Mouse (Mus musculus): ENCODE measurements around the gene Gm42674. TPM values are rescaled to one million over a fixed set of nuclear protein-coding genes. Genes with fewer than 3 reads are reported as not detected.
A peak's percentile ranks its signal among the peaks of the same experiment; 100 is the strongest.

Gm42674 gene
- polyA plus RNA-seq, 1 experiment from 2014 or later, result not detected

GRCm38 (mm10) chr3:90612728-90613291 is 11.1 kb downstream of the Gm42674 start, which contains the start of gene S100a6:
Gene S100a6 (plus strand): TSS chr3:90612882.
- DNase-seq (ENCODE audit: low spot score) (peak; percentile 50), ATAC-seq (ENCODE audit: low FRiP score) (peak; percentile 56)
- H3K27ac ChIP-seq, result no peak within 1 kb of the TSS
- H3K4me2 ChIP-seq (replicated peaks), result peak within 1 kb of the TSS; percentile 62
- WGBS, result 1% methylated on average over 23 of the region's 23 CpGs
- no peak within 1 kb of the TSS for H3K9ac ChIP-seq
- no peaks in the 10 kb centered on the region for H3K9me3 ChIP-seq (ENCODE audit: control insufficient read depth, low read length)
- H3K4me1 ChIP-seq (replicated peaks; ENCODE audit: control insufficient read depth, insufficient read depth, low read length), result no peaks in the 10 kb centered on the region
- H3K27me3 ChIP-seq (ENCODE audit: control insufficient read depth, insufficient read depth, low read length), result 0 out of 2 replicates have a peak, but pooled peaks cover 4% of the 10 kb centered on the region
- H3K4me3 ChIP-seq (replicated peaks; ENCODE audit: low read length), result peak within 1 kb of the TSS; percentile 23
- no peaks in the 10 kb centered on the region for H3K36me3 ChIP-seq (replicated peaks; ENCODE audit: control insufficient read depth, insufficient read depth)

DNA sequence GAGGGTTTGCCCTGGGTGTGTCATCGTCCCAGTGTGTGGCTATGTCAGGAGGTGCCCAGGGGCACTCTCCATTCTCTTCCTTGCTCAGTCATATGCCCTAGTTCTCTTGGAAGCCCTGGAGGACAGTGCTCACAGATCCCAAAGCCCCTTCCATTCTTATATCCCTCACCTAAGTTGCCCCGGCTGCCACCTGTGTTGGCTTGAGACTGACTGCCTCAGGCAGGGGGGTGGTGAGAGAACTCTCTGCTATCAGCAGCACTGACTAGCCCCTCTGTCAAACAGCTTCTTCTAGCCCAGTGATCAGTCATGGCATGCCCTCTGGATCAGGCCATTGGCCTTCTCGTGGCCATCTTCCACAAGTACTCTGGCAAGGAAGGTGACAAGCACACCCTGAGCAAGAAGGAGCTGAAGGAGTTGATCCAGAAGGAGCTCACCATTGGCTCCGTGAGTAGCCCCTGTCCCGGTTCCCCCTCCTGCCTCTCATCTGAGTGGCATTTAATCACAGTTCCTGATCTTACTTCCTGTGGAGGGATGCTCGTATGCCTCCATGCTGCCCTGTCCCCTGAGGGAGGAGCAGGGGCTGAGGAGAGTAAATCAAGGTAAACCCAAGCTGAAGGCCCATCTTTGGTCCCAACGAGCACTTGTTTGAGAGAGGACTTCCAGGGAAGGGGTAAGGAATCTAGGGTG is 11.9 kb downstream of the Gm42674 start:
- no peak overlapping the region for H3K9ac ChIP-seq
- no peak for ATAC-seq (ENCODE audit: low FRiP score)
- no peak overlapping the region for H3K4me3 ChIP-seq (replicated peaks; ENCODE audit: low read length)
- H3K27me3 ChIP-seq (ENCODE audit: control insufficient read depth, insufficient read depth, low read length), result 0 out of 2 replicates have a peak, but pooled peaks cover 4% of the 10 kb centered on the region
- H3K27ac ChIP-seq, result no peak overlapping the region
- WGBS, result 74% methylated on average over 7 of the region's 7 CpGs
- DNase-seq (ENCODE audit: low spot score), result no peak
- H3K4me2 ChIP-seq (replicated peaks), result peak overlapping the region; percentile 62
- H3K4me1 ChIP-seq (replicated peaks; ENCODE audit: control insufficient read depth, insufficient read depth, low read length), result no peaks in the 10 kb centered on the region
- no peaks in the 10 kb centered on the region for H3K9me3 ChIP-seq (ENCODE audit: control insufficient read depth, low read length)
- no peaks in the 10 kb centered on the region for H3K36me3 ChIP-seq (replicated peaks; ENCODE audit: control insufficient read depth, insufficient read depth)

DNA sequence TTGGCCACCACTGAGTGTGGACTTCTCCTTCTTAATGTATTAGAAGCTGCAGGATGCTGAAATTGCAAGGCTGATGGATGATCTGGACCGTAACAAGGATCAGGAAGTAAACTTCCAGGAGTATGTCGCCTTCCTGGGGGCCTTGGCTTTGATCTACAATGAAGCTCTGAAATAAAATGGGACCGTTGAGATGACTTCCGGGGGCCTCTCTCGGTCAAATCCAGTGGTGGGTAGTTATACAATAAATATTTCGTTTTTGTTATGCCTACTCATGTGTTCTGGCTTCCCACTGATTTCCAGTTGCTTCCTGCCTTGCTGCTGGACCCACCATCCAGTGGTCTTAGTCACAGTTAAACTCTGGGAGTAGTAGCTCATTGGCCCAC is 12.4 kb downstream of the Gm42674 start:
- H3K9ac ChIP-seq, result no peak overlapping the region
- ATAC-seq (ENCODE audit: low FRiP score), result no peak
- H3K4me2 ChIP-seq (replicated peaks), result no peak overlapping the region
- 0 out of 2 replicates have a peak, but pooled peaks cover 4% of the 10 kb centered on the region for H3K27me3 ChIP-seq (ENCODE audit: control insufficient read depth, insufficient read depth, low read length)
- H3K9me3 ChIP-seq (ENCODE audit: control insufficient read depth, low read length), result no peaks in the 10 kb centered on the region
- no peak overlapping the region for H3K4me3 ChIP-seq (replicated peaks; ENCODE audit: low read length)
- H3K36me3 ChIP-seq (replicated peaks; ENCODE audit: control insufficient read depth, insufficient read depth), result no peaks in the 10 kb centered on the region
- no peaks in the 10 kb centered on the region for H3K4me1 ChIP-seq (replicated peaks; ENCODE audit: control insufficient read depth, insufficient read depth, low read length)
- 87% methylated on average over 6 of the region's 6 CpGs for WGBS
- no peak for DNase-seq (ENCODE audit: low spot score)
- H3K27ac ChIP-seq, result no peak overlapping the region

- no peak for ATAC-seq (ENCODE audit: low FRiP score)
- Histone ChIP-seq H3K27me3 (ENCODE audit: control insufficient read depth, insufficient read depth, low read length) (0 out of 2 replicates have a peak, but pooled peaks cover 4% of the 10 kb centered on the region), H3K27ac (no peak overlapping the region), H3K9ac (no peak overlapping the region), H3K4me3 (replicated peaks; ENCODE audit: low read length) (no peak overlapping the region), H3K4me2 (replicated peaks) (no peak overlapping the region), H3K36me3 (replicated peaks; ENCODE audit: control insufficient read depth, insufficient read depth) (no peaks in the 10 kb centered on the region), H3K4me1 (replicated peaks; ENCODE audit: control insufficient read depth, insufficient read depth, low read length) (no peaks in the 10 kb centered on the region), H3K9me3 (ENCODE audit: control insufficient read depth, low read length) (no peaks in the 10 kb centered on the region)
- DNase-seq (ENCODE audit: low spot score), result no peak
- 84% methylated on average over 11 of the region's 11 CpGs for WGBS
Observed at GRCm38 (mm10) chr3:90614611-90615251, 13.0 kb downstream of the Gm42674 start.

GRCm38 (mm10) chr3:90615415-90615814 is 13.7 kb downstream of the Gm42674 start:
- Histone ChIP-seq H3K4me1 (replicated peaks; ENCODE audit: control insufficient read depth, insufficient read depth, low read length) (no peaks in the 10 kb centered on the region), H3K9ac (no peak overlapping the region), H3K36me3 (replicated peaks; ENCODE audit: control insufficient read depth, insufficient read depth) (no peaks in the 10 kb centered on the region), H3K4me3 (replicated peaks; ENCODE audit: low read length) (no peak overlapping the region), H3K27me3 (ENCODE audit: control insufficient read depth, insufficient read depth, low read length) (0 out of 2 replicates have a peak, but pooled peaks cover 4% of the 10 kb centered on the region), H3K27ac (no peak overlapping the region), H3K9me3 (ENCODE audit: control insufficient read depth, low read length) (no peaks in the 10 kb centered on the region), H3K4me2 (replicated peaks) (no peak overlapping the region)
- DNase-seq (ENCODE audit: low spot score) (peak; percentile 57), ATAC-seq (ENCODE audit: low FRiP score) (peak; percentile 64; the same call in 1 of the 2 replicates)
- 15% methylated on average over 7 of the region's 7 CpGs for WGBS

GRCm38 (mm10) chr3:90615911-90616310 is 14.2 kb downstream of the Gm42674 start:
- Histone ChIP-seq H3K27ac (no peak overlapping the region), H3K36me3 (replicated peaks; ENCODE audit: control insufficient read depth, insufficient read depth) (no peaks in the 10 kb centered on the region), H3K4me1 (replicated peaks; ENCODE audit: control insufficient read depth, insufficient read depth, low read length) (no peaks in the 10 kb centered on the region), H3K9ac (no peak overlapping the region), H3K9me3 (ENCODE audit: control insufficient read depth, low read length) (no peaks in the 10 kb centered on the region), H3K4me3 (replicated peaks; ENCODE audit: low read length) (no peak overlapping the region), H3K4me2 (replicated peaks) (no peak overlapping the region), H3K27me3 (ENCODE audit: control insufficient read depth, insufficient read depth, low read length) (0 out of 2 replicates have a peak, but pooled peaks cover 4% of the 10 kb centered on the region)
- DNase-seq (ENCODE audit: low spot score), result no peak
- 84% methylated on average over 1 of the region's 1 CpGs for WGBS
- ATAC-seq (ENCODE audit: low FRiP score), result no peak

- no peak for DNase-seq (ENCODE audit: low spot score)
- no peak overlapping the region for H3K27ac ChIP-seq
- H3K9ac ChIP-seq, result no peak overlapping the region
- H3K27me3 ChIP-seq (ENCODE audit: control insufficient read depth, insufficient read depth, low read length), result 0 out of 2 replicates have a peak, but pooled peaks cover 4% of the 10 kb centered on the region
- no peak overlapping the region for H3K4me2 ChIP-seq (replicated peaks)
- H3K36me3 ChIP-seq (replicated peaks; ENCODE audit: control insufficient read depth, insufficient read depth), result no peaks in the 10 kb centered on the region
- H3K9me3 ChIP-seq (ENCODE audit: control insufficient read depth, low read length), result no peaks in the 10 kb centered on the region
- H3K4me3 ChIP-seq (replicated peaks; ENCODE audit: low read length), result no peak overlapping the region
- ATAC-seq (ENCODE audit: low FRiP score), result no peak
- WGBS, result 13% methylated on average over 1 of the region's 1 CpGs
- no peaks in the 10 kb centered on the region for H3K4me1 ChIP-seq (replicated peaks; ENCODE audit: control insufficient read depth, insufficient read depth, low read length)
Observed at GRCm38 (mm10) chr3:90617586-90617985, 15.9 kb downstream of the Gm42674 start.

- no peak overlapping the region for H3K9ac ChIP-seq
- H3K27ac ChIP-seq, result no peak overlapping the region
- DNase-seq (ENCODE audit: low spot score) (no peak), ATAC-seq (ENCODE audit: low FRiP score) (no peak)
- H3K4me2 ChIP-seq (replicated peaks), result no peak overlapping the region
- H3K27me3 ChIP-seq (ENCODE audit: control insufficient read depth, insufficient read depth, low read length), result no peaks in the 10 kb centered on the region
- H3K4me3 ChIP-seq (replicated peaks; ENCODE audit: low read length), result no peak overlapping the region
- no peaks in the 10 kb centered on the region for H3K36me3 ChIP-seq (replicated peaks; ENCODE audit: control insufficient read depth, insufficient read depth)
- H3K4me1 ChIP-seq (replicated peaks; ENCODE audit: control insufficient read depth, insufficient read depth, low read length), result peaks cover 15% of the 10 kb centered on the region
- H3K9me3 ChIP-seq (ENCODE audit: control insufficient read depth, low read length), result no peaks in the 10 kb centered on the region
- WGBS, result 59% methylated on average over 7 of the region's 7 CpGs
Observed at GRCm38 (mm10) chr3:90621552-90621951, 19.8 kb downstream of the Gm42674 start.

GRCm38 (mm10) chr3:90623435-90624071 is 21.8 kb downstream of the Gm42674 start:
- H3K4me3 ChIP-seq (replicated peaks; ENCODE audit: low read length), result no peak overlapping the region
- H3K4me2 ChIP-seq (replicated peaks), result no peak overlapping the region
- H3K9me3 ChIP-seq (ENCODE audit: control insufficient read depth, low read length), result no peaks in the 10 kb centered on the region
- peak overlapping the region; percentile 72 for H3K27ac ChIP-seq
- 2% methylated on average over 2 of the region's 2 CpGs for WGBS
- DNase-seq (ENCODE audit: low spot score) (peak; percentile 77), ATAC-seq (ENCODE audit: low FRiP score) (peak; percentile 65; the same call in 1 of the 2 replicates)
- H3K4me1 ChIP-seq (replicated peaks; ENCODE audit: control insufficient read depth, insufficient read depth, low read length), result peaks cover 15% of the 10 kb centered on the region
- H3K27me3 ChIP-seq (ENCODE audit: control insufficient read depth, insufficient read depth, low read length), result no peaks in the 10 kb centered on the region
- no peaks in the 10 kb centered on the region for H3K36me3 ChIP-seq (replicated peaks; ENCODE audit: control insufficient read depth, insufficient read depth)
- H3K9ac ChIP-seq, result no peak overlapping the region

Data from hindbrain, embryonic 14.5 days (tissue).